Mouse (Mus musculus): ENCODE measurements at regions not wholly inside any gene's neighbourhood (a gene's known extent, or its start where the extent isn't known, plus 50 kb on each side); places are given as distances from the start of the nearest gene placed in this dataset.
A peak's percentile ranks its signal among the peaks of the same experiment; 100 is the strongest.
"Not testable (repeated sequence)": the region's sequence is repeated elsewhere in the genome, so short reads cannot be mapped to it uniquely, and the experiment has no call there.

DNA sequence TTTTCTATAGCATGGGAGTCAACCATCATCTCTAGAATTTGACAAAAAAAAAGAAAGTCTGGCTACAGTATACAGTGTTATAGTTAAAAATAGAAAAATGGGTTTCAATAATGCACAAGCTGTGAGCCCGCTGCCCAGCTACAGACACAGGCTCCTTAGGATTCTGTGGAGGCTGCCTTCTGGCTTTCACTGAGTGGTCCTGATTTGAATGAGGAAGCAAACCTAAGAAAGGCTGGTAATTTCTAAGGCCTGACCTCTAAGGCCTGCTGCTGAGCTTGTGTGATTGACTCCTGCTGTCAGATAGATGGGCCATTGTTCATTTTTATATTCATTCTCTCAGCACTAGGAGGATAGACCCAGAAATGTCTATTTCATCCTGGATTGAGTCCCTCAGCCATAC is 67.7 kb downstream of the Alg10b start:
- no peak for DNase-seq (ENCODE audit: extremely low spot score in 1 of 2, low spot score in 1 of 2)

DNA sequence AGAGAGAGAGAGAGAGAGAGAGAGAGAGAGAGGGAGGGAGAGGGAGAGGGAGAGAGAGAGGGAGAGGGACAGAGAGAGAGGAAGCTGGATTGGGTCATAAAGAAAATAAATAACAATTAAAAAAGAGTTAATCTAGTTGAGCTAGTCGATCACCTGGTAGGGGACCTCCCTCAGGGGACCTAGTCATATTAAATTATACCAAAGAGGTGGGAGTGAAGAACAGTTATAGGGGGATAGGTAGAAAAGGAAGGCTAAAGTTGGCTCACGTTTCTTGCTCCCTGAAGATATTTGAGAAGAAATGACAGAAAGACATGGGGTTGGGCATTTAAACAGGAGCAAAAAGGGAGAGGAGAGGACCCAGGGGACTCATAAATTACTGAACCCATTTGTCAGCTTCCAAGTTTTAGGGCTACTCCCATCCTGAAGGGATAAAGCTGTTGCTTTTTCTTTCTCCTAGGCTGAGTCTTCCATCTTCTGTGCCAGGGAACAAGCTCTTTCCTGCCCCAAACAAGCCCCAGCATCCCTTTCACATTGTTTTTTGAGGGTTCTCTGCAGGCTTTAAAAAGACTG is 70.3 kb downstream of the Alg10b start:
- no peak for DNase-seq (ENCODE audit: extremely low spot score in 1 of 2, low spot score in 1 of 2)

DNA sequence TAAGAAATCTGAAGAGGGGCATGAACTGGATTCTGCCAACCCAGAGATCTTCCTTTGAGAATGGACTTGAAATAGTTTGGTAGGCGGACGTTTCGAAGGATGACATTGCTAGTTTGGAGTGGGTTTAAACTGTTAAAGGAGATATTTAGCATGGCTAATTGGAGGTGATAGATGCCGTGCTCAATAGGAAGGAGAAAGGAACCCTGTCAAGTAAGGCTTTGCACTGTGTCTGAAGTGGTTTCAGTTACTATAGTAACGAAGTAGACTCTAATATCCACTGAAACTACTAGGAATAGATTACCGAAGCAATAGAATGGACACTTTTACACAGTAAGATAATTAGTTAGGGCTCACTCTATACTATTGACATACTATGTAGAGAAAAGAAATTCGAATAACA is 74.5 kb downstream of the Alg10b start:
- no peak for DNase-seq (ENCODE audit: extremely low spot score in 1 of 2, low spot score in 1 of 2)

DNA sequence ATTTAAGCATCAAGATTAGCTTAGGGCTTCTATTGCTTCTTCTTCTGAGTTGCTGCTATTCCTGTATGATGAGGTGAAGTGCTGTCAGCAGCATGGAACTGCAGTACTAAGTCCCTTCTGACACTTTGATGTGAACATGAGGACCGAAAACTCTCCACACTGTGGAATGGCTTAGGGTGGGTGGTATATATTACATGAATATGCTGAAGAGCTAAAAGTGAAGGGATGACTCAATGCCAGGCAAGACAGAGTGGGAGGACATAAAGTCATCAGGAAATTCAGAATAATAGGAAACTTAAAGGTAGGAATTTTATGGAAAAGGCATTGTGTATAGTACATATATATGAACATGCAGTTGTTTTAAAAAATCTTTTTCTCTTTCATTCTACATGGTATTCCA is 79.3 kb downstream of the Alg10b start:
- peak; percentile 49 to 73 for DNase-seq (ENCODE audit: extremely low spot score in 1 of 2, low spot score in 1 of 2)

DNA sequence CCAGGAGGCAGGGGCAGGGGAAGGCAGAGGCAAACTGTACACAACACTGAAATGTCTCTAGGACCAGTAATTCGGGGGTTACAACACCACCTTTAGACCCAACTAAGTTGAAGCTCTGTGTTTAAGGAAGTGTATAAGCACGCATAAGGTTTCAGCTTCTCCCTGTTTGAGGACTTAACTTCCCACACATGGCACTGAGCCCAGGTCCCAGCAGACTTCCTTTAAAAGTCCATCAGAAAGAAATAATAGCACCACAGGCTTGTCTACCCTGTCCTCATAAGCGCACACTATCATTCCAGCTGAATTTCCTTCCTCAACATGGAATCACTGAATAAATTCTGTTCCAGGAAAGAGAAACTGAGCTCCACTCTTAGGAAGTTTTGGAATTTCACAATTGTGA is 80.9 kb downstream of the Alg10b start:
- DNase-seq (ENCODE audit: extremely low spot score in 1 of 2, low spot score in 1 of 2) = no peak

DNA sequence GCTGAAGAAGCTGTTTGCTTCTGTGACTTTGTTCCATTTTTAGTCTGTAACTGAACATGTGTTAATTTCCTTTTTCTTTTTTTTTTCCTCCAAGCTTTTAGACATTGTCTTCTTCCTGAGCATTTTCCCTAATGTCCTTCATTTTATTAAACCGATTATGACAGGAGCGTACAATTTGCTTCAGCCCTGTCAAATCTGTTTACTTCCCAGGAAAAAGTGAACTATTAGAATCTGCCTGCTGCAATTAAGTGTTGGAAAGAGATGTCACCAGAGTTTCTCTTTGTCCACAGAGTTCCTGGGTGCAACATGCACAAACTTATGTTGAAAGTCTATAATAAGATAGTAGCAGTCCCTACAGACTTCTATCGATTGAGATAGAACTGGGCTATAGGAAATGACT is 82.8 kb downstream of the Alg10b start:
- DNase-seq (ENCODE audit: extremely low spot score in 1 of 2, low spot score in 1 of 2) = no peak

DNA sequence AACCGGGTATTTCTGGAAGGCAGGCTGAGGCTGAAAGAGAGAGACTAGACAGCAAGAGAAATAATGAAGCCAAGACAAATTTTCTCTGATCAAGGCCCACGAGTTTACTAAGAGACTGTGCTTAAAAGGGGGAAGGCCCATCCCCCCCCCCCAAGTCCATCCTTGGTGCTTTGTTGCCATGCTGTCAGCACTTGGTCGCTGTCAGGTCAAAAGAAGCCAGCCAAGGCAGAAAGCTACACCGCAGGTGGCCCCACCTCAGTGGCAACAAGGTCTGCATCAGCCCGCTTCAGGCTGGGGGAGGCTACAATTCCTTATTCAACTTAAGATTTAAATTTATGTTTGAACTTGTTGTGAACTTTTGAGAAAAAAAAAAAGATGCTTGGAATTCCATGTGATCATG is 84.3 kb downstream of the Alg10b start:
- DNase-seq (ENCODE audit: extremely low spot score in 1 of 2, low spot score in 1 of 2) = not testable (repeated sequence)

DNA sequence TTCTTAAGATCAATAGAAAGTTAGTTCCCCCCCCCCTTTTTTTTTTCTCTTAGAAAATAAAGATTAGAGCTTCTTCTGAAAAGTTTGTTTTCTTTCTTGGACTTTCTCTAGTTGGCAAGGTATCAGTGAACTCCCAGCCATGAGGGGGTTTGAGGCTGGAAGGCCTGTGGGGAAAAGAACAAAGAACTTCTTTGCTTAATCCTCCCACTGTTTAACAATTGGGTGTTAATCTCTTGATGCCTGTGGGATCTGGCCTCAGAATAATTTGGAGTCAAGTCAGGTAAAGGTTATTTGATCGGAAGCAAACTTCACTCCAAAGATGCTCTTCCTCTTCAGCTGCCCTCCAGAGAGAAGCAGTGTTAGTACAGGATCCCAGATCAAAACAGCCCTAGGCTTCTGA is 84.8 kb downstream of the Alg10b start:
- DNase-seq (ENCODE audit: extremely low spot score in 1 of 2, low spot score in 1 of 2) = no peak

DNA sequence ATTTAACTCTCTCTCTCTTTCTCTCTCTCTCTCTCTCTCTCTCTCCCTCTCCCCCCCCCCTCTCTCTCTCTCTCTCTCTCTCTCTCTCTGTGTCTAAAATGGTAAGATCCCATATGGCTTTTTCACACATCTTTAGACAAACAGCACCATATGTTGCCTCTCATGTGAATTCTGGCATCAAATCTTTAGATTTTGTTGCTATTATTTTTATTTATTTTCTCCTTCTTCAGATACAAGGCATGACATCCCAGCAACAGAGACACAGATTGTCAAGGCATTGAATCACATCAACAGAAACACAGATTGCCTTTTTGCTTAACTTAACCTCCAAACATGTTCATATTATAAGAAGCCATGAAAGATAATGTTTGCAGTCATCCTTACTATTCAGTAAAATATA is 85.6 kb downstream of the Alg10b start:
- DNase-seq (ENCODE audit: extremely low spot score in 1 of 2, low spot score in 1 of 2) = no peak

DNA sequence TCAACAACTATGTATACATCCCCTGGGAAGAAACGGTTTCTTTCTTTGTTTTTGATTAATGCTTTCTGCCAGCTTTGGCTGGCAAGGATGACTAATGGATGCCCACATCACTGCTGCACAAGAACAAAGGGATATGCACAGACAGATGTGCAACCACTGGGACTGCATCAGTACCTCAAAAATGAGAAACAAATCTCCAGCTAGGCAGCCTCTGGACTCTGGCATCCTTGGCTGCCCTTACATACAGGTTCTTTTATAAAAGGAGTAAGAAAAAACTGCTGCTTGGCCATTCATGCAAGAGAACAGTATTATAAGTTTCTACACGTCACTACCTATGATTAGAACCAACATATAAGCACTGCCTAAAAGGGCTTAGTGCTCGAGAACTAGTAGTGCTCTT is 97.7 kb downstream of the Alg10b start:
- DNase-seq (ENCODE audit: extremely low spot score in 1 of 2, low spot score in 1 of 2) = no peak

DNA sequence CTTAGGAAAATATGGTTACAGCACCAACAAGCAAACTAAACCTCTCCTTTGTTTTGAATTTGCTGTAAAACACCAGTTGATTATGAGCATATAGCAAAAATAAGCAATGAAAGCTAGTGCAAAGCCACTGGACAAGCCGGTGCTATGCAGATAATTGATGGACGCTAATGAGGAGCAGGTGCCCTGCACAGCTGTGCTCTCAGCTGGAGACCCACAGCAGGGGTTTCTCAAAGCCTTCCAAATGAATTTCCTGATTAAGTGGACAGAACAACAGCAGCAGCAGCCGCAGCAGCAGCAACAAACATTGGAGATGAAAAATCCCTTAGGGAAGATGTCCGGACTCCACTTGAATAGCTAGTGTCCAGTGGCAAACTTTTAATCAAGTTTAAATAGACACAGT is 109.2 kb downstream of the Alg10b start:
- no peak for DNase-seq (ENCODE audit: extremely low spot score in 1 of 2, low spot score in 1 of 2)

DNA sequence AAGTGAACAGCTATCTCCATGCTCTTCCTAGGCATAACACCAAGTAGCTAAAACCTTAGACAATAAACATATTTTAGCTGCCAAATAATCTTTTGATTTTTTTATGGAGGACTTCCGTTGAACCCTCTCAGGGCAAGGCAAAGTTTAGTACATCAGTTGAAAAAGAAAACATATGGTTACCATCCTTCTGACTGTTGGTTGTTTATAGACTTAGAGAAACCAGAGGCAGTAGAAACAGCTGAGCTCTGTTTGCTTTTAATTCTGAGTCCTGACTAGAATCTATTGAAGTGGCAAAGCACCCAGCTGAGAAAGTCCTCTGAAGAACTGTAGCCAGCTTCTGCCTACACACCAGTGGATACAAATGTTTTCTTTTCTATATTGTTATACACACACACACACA is 109.7 kb downstream of the Alg10b start:
- DNase-seq (ENCODE audit: extremely low spot score in 1 of 2, low spot score in 1 of 2) = no peak

DNA sequence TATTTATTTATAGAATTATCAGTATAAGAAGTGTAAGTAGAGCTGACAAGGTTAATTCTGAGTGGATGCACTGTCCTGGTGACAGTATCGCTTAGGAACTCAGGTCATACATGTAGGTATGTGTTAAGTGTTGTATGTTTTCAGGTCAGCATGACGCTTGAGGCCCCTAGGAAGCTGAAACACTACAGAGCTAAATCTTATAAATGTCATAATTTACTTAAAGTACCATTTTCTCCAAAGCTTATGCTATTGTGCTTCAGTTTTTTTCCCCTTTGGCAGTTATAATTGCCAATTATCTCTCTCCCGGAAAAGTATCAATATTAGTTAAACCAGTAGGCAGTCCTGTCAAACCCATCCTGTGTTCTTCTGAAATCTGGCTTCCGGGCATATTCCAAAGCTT is 110.3 kb downstream of the Alg10b start:
- no peak for DNase-seq (ENCODE audit: extremely low spot score in 1 of 2, low spot score in 1 of 2)

DNA sequence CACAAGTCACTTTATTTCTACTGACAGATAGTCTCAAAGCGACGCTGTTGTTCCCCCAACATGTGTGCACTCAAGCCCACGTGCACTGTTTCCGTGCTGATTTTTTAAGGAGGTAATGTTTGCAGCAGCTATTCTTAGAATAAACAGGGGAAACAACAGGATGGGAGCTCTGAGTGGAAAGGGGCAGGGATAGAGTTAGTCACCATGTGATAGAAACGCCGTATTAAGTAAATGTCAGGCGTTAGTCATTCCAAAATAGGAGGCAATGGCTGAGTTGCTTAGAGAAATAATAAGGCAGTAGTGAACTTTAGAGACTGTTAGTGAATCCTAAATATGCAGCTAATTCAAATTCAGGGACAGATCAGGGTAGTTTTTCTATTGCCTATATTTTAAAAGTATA is 111.4 kb downstream of the Alg10b start:
- peak in 1 of 2 experiments; percentile 11 for DNase-seq (ENCODE audit: extremely low spot score in 1 of 2, low spot score in 1 of 2)

DNA sequence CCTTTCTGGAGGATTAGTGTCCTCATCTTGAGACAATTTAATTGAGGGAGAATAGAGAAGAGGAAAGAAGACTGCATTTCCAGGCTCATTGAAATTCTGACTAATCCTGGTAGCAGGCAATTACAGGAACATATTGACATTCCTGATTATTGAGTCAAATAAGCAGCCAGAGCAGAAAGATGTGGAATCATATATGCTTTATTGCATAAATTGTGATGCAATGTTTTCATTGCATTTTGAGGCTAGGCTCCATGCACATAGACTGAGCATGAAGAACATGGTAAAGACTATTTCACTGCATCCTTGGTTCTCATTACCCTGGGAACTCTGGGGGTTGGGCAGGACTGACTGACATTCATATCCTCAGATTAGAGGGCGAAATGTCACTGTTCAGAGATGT is 116.0 kb downstream of the Alg10b start:
- no peak for DNase-seq (ENCODE audit: extremely low spot score in 1 of 2, low spot score in 1 of 2)

DNA sequence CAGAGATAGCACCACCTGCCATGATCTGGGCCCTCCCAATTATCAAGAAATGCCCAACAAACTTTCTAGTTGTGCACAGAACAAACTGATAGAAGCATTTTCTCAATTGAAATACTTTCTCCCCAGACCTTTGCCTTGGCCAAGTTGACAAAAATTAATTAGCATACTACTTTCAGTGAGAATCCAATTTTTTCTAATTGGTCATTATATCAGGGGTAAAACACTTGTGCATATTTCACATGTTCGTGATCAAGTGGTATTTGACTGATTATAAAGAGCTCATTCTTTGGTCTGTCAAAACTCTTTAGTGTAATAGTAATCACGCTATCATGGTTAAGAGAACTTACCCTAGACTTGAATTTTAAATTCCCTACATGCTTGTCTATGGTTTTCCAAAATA is 117.2 kb downstream of the Alg10b start:
- no peak for DNase-seq (ENCODE audit: extremely low spot score in 1 of 2, low spot score in 1 of 2)

DNA sequence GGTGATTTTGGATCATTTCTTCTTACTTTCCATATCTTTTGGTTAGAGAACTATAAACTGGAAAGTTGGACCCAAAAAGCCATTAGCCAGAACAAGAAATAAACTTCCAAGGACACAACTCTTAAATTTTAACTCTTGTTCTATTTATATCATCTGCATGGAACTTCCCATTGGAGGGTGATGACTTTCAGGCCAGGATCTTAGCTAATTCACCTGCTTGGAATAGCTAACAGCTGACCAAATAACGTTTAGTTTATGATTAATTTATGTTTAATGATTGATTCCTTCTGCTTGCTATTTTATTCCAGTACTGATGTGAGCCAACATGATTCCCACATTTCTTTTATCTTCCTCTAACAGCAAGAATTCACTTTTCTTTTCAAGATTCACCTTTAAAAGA is 119.7 kb downstream of the Alg10b start:
- DNase-seq (ENCODE audit: extremely low spot score in 1 of 2, low spot score in 1 of 2) = no peak

DNA sequence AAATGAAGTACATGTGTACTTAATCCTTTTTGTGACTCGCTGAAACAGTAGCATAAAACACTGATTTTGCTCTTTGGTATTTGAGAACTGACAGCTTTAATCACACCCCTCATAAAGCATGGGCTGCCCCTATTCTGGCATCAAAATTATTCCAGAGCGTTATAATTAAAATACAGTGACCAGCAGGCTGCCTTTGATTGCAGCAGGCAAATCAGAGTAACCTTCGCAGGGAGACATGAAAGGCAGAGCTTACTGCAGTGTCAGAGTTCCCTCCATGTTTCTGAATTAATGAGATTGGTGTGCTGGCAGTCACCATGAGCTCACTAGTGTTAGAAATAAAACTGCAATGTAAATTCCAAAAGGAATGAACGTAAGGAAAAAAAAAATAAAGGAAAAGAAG is 120.8 kb downstream of the Alg10b start:
- DNase-seq (ENCODE audit: extremely low spot score in 1 of 2, low spot score in 1 of 2) = no peak

DNA sequence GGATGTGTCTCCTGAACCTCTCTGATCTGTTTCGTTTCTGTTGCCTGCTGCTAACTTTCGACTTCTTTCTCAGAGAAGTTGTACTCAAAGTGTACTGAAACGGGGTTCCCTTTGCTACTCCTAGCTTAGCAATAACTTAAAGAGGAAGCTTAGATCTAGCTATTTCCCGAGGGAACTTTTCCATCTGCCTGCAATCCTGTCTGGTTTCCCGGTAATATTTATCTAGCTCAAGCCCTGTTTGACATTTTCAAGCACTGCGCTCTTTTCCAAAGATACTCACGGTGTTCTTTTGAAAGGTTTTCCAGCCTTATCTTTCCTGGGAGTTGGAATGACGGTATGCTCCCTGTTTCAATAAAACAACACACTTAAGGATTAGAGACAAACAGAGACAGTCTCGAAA is 122.1 kb downstream of the Alg10b start:
- DNase-seq (ENCODE audit: extremely low spot score in 1 of 2, low spot score in 1 of 2) = no peak

DNA sequence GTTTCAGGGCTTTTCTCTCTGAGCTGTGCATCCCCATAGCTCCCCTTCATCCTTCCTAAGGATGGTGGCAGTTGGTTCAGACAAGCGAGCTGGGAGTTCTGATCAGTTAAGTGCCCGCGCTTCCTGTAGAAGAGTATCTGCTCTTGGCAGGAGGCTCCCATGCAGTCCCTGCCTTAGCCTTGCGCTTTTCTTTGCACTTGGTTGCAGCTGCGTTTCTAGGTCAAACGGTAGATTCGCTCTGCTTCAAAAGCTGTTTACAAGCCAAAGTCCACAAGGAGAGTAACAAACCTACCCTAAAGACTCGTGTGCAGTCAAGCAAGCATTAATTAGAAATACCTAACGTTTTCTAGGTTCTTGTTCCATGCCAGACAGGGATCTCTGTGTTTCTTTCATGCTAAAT is 122.6 kb downstream of the Alg10b start:
- no peak for DNase-seq (ENCODE audit: extremely low spot score in 1 of 2, low spot score in 1 of 2)

DNA sequence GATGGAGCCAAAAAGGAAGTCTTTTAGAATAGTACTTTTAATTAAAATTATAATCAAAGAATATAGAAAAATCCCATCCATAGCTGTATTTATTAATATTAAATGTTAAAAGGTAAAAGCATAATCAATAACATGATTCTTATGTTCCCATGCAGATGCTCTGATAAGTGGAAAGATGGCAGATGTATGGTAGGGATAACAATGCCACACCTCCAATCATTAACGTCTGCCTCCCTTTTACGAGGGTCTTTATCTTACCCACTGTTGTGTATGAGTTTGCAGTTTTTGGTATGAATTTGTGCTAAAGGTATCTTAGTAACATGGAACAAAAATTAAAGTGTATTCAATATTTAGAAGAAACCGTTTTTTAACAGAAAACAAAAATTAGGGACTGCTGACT is 127.8 kb downstream of the Alg10b start:
- DNase-seq (ENCODE audit: extremely low spot score in 1 of 2, low spot score in 1 of 2) = no peak

DNA sequence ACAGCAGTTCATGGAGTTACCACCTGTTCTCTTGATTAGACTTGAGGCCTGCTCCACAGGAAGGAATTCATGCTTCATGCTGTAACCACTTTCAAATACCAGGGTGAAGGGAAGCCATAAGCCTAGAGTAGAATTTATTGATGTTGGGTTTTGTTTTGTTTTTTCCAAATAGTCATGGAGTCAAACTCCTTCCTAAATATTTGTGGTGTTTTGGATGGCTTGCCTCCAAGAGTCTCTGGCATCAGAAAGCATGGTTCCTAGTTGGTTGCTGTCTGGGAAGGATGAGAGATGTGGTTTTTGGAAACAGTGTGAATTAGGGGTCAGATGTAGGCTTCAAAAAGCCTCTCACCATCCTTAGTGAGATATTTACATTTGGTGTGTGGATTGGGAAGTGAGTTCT is 141.5 kb downstream of the Alg10b start:
- DNase-seq (ENCODE audit: extremely low spot score in 1 of 2, low spot score in 1 of 2) = no peak

DNA sequence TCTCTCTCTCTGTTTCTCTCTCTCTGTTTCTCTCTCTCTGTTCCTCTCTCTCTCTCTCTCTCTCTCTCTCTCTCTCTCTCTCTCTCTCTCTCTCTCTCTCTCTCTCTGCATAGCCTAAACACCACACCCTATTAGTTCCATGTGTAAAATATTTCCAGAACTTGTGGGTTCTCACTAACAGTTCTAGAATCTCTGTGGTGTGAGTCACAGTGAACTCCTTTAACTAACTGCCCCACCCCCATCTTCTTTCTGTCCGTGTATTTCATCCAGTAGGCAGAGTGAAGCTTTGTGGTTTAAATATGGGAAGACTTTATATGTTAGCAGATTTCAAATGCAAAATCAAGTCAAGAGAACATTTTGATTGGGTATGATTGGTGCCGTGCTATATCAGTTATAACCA is 153.8 kb downstream of the Alg10b start:
- no peak for DNase-seq (ENCODE audit: extremely low spot score in 1 of 2, low spot score in 1 of 2)

DNA sequence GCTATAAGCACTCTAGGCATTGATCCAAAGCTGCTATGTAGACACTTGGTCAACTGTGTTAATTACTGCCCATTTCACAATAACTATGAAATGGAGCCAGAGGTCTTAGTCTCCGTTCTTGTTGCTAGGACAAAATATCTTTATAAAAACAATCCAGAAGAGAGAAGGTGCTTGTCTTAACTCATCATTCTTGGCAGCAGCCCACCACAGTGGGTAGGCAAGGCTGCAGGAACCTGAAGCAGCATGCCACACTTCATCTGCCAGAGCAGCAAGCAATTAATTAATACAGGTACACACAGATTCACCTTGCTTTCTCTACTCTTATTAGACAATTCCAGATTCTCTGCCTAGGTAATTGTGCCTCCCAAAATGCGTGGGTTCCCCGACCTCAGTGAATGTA is 172.8 kb downstream of the Alg10b start:
- no peak for DNase-seq (ENCODE audit: extremely low spot score in 1 of 2, low spot score in 1 of 2)

All from frontal cortex, adult 2 months (tissue).